Mouse (Mus musculus) kidney, adult 18-20 months (tissue): ENCODE measurements around the gene Wwc1.

ENCODE experiments used
- DNase-seq: peaks from one replicate; pipeline ENCODE4 v3.0.0; 2021

Wwc1 gene

GRCm38 (mm10) chr11:35932121-35932885 lies 48.0 kb downstream of the Wwc1 start:
- peak; percentile 70 for DNase-seq

- DNase-seq: no peak
Observed at GRCm38 (mm10) chr11:35930511-35931060, 49.7 kb downstream of the Wwc1 start.

GRCm38 (mm10) chr11:35928453-35928852 lies 51.9 kb downstream of the Wwc1 start:
- no peak for DNase-seq

GRCm38 (mm10) chr11:35927309-35927708 lies 53.0 kb downstream of the Wwc1 start:
- no peak for DNase-seq

GRCm38 (mm10) chr11:35925592-35925991 lies 54.7 kb downstream of the Wwc1 start:
- peak; percentile 82 for DNase-seq

GRCm38 (mm10) chr11:35922205-35922873 lies 58.0 kb downstream of the Wwc1 start:
- peak; percentile 58 for DNase-seq

GRCm38 (mm10) chr11:35920776-35921175 lies 59.6 kb downstream of the Wwc1 start:
- DNase-seq: no peak

GRCm38 (mm10) chr11:35919856-35920503 lies 60.3 kb downstream of the Wwc1 start:
- peak; percentile 84 for DNase-seq

- peak; percentile 11 for DNase-seq
Observed at GRCm38 (mm10) chr11:35919383-35919782, 60.9 kb downstream of the Wwc1 start.

- DNase-seq: peak; percentile 60
Observed at GRCm38 (mm10) chr11:35916466-35917185, 63.7 kb downstream of the Wwc1 start.

- peak; percentile 66 for DNase-seq
Observed at GRCm38 (mm10) chr11:35915546-35915945, 64.8 kb downstream of the Wwc1 start.

GRCm38 (mm10) chr11:35913418-35914044 lies 66.8 kb downstream of the Wwc1 start:
- DNase-seq: no peak

- DNase-seq: no peak
Observed at GRCm38 (mm10) chr11:35904955-35905550, 75.3 kb downstream of the Wwc1 start.

- no peak for DNase-seq
Observed at GRCm38 (mm10) chr11:35903079-35903478, 77.2 kb downstream of the Wwc1 start.

GRCm38 (mm10) chr11:35899946-35900345 lies 80.4 kb downstream of the Wwc1 start:
- no peak for DNase-seq

- DNase-seq: no peak
Observed at GRCm38 (mm10) chr11:35893454-35893853, 86.9 kb downstream of the Wwc1 start.

GRCm38 (mm10) chr11:35893018-35893421 lies 87.3 kb downstream of the Wwc1 start:
- DNase-seq: no peak

GRCm38 (mm10) chr11:35892293-35892692 lies 88.0 kb downstream of the Wwc1 start:
- DNase-seq: no peak

GRCm38 (mm10) chr11:35888790-35889189 lies 91.5 kb downstream of the Wwc1 start:
- DNase-seq: no peak

GRCm38 (mm10) chr11:35882777-35883176 lies 97.5 kb downstream of the Wwc1 start:
- no peak for DNase-seq

GRCm38 (mm10) chr11:35878559-35878897 lies 101.8 kb downstream of the Wwc1 start:
- no peak for DNase-seq
